Mouse (Mus musculus) kidney, adult 18-20 months (tissue): Measurements from ENCODE around the gene Dop1a.
"Not testable (repeated sequence)": the region's sequence is repeated elsewhere in the genome, so short reads cannot be mapped to it uniquely, and the experiment has no call there.

Source experiments
- DNase-seq: peaks from one replicate; pipeline ENCODE4 v3.0.0; 2021

Dop1a gene

GRCm38 (mm10) chr9:86583740-86584139 lies 116.8 kb downstream of the Dop1a start:
- peak; percentile 73 for DNase-seq

GRCm38 (mm10) chr9:86587019-86587795 lies 120.3 kb downstream of the Dop1a start:
- no peak for DNase-seq

DNA sequence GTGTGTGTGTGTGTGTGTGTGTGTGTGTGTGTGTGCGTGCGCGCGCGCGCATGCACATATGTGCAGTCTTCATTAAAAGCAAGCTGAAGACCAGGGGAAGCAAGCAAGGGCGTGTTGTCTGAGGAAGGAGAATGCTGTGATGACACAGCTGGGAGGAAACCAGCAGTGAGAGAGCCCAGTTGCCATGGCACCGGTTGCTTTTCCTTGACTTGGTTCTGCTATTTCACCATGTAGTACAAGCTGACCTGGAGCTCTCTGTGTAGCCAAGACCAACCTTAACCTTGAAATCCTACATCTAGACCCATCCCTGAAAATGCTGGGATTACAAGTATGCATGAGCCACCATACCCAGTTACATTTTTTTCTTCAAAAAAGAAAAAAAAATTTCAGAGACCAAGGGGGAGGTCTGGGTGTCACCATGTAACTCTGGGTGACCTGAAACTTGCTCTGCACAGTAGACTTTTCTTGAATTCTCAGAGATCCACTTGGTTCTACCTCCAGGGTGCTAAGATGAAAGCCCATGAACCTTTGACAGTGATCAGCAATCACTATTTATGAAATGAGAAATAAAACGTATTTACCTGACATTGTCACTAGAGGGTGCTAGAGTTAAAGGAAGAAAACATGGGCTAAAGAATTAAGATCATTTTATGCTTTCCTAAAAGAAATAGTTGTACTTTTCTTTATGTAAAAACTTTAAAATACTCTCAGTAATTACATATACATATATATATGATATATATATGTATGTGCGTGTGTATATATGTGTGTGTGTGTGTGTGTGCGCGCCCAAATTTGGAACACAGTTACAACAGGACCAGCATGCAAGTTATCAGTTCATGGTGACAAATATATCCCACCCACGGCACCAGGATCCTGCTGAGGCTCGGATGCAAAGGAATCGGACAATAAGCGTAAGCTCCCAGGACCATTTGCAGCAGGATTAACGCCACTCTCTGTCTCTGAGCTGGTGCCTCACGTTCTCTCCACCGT lies 126.0 kb downstream of the Dop1a start:
- no peak for DNase-seq

DNA sequence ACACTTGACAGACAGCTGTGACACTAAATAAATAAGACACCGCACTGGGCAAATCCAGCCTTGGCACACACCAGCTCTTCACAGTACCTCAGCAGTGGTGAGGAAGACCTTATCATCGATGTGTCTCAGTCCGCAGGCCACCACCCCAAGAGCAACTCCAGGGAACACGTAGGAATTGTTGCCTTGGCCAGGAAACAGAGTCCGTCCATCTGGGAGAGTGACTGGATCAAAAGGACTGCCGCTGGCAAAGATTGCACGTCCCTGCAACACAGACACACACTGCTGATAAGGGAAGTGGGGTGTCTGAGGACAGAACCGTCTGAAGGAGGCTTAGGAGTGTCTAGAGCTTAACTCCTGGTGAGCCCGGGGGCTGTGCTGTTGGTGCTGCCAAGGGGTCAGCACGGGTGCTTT lies 127.4 kb downstream of the Dop1a start:
- not testable (repeated sequence) for DNase-seq

DNA sequence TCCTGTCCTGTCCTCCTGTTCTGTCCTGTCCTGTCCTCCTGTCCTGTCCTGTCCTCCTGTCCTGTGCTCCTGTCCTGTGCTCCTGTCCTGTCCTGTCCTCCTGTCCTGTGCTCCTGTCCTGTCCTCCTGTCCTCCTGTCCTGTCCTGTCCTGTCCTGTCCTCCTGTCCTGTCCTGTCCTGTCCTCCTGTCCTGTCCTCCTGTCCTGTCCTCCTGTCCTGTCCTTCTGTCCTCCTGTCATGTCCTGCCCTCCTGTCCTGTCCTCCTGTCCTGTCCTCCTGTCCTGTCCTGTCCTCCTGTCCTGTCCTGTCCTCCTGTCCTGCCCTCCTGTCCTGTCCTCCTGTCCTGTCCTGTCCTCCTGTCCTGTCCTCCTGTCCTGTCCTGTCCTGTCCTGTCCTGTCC lies 130.0 kb downstream of the Dop1a start:
- not testable (repeated sequence) for DNase-seq

GRCm38 (mm10) chr9:86599723-86600303 lies 132.9 kb downstream of the Dop1a start:
- no peak for DNase-seq
